ENCODE assay signal across 10 mouse cellular contexts in genomic region chr7:49635074-49635621, GRCm38 (mm10). TPM values are rescaled to one million over a fixed set of nuclear protein-coding genes. Genes with fewer than 3 reads are reported as not detected.
DNase-seq lines count a peak whose midpoint lies in the region; ATAC-seq and TF ChIP-seq lines count a peak whose summit lies in the region.
"Had no signal": no experiment of that assay in that cellular context is flagged by ENCODE, and none has a peak within 500 bp of the region (broad histone marks: within the 10 kb centered on the region; RNA-seq: fewer than 3 reads in every experiment).

No protein-coding gene starts in this region.

- 2% methylated on average over 35 of the region's 35 CpGs for WGBS in liver, embryonic 11.5 days
- under 1% methylated on average over 35 of the region's 35 CpGs for WGBS in hindbrain, postnatal 0 days
- WGBS in neural tube, embryonic 12.5 days: under 1% methylated on average over 35 of the region's 35 CpGs

- H3K27me3 ChIP-seq in liver, embryonic 11.5 days (replicated peaks; ENCODE audit: control insufficient read depth, insufficient read depth, low read length): peaks cover 97% of the 10 kb centered on the region
- peaks cover 80% of the 10 kb centered on the region for H3K27me3 ChIP-seq in hindbrain, postnatal 0 days (ENCODE audit: insufficient read depth, low read length)
- peaks cover 97% of the 10 kb centered on the region for H3K27me3 ChIP-seq in neural tube, embryonic 12.5 days (replicated peaks)

- H3K27ac ChIP-seq in liver, embryonic 11.5 days (ENCODE audit: low read depth, low read length): no peak overlapping the region
- H3K27ac ChIP-seq in hindbrain, postnatal 0 days: no peak overlapping the region
- no peak overlapping the region for H3K27ac ChIP-seq in neural tube, embryonic 12.5 days
- H3K27ac ChIP-seq: macrophage had no signal

- peaks cover 4% of the 10 kb centered on the region; the same call in 1 of the 2 replicates for H3K4me1 ChIP-seq in liver, embryonic 11.5 days (replicated peaks; ENCODE audit: control insufficient read depth, insufficient read depth, low read length)
- H3K4me1 ChIP-seq in hindbrain, postnatal 0 days (ENCODE audit: insufficient read depth, low read length): 0 out of 2 replicates have a peak, but pooled peaks cover 4% of the 10 kb centered on the region
- H3K4me1 ChIP-seq in neural tube, embryonic 12.5 days: peaks cover 22% of the 10 kb centered on the region; the same call in 1 of the 2 replicates

- H3K4me2 ChIP-seq in liver, embryonic 11.5 days: no peak overlapping the region
- H3K4me2 ChIP-seq in hindbrain, postnatal 0 days (ENCODE audit: low read depth, low read length): 0 out of 2 replicates have a peak overlapping the region, but pooled peaks have one; percentile 49
- H3K4me2 ChIP-seq in neural tube, embryonic 12.5 days (replicated peaks): peak overlapping the region; percentile 22; the same call in 1 of the 2 replicates

- H3K36me3 ChIP-seq in liver, embryonic 11.5 days (ENCODE audit: control insufficient read depth, insufficient read depth, low read length): no peaks in the 10 kb centered on the region
- H3K36me3 ChIP-seq in hindbrain, postnatal 0 days (ENCODE audit: insufficient read depth, low read length): no peaks in the 10 kb centered on the region
- no peaks in the 10 kb centered on the region for H3K36me3 ChIP-seq in neural tube, embryonic 12.5 days

- peak; percentile 41 for DNase-seq in liver, embryonic 11.5 days (ENCODE audit: low spot score)
- no peak for DNase-seq in liver
- DNase-seq in embryo, embryonic 11 days: peak; percentile 69
- DNase-seq in hindbrain, postnatal 0 days (ENCODE audit: low spot score): no peak
- no peak for DNase-seq in left cerebral cortex, postnatal 36 days (ENCODE audit: low spot score in 2 of 2)
- DNase-seq in layer of hippocampus, postnatal 36 days: no peak
- no peak for DNase-seq in thymus, adult 18-20 months

- no peaks in the 10 kb centered on the region for H3K9me3 ChIP-seq in liver, embryonic 11.5 days (ENCODE audit: control insufficient read depth, low read length)
- no peaks in the 10 kb centered on the region for H3K9me3 ChIP-seq in hindbrain, postnatal 0 days (ENCODE audit: low read length)
- H3K9me3 ChIP-seq in neural tube, embryonic 12.5 days: no peaks in the 10 kb centered on the region

- H3K4me3 ChIP-seq in liver, embryonic 11.5 days (ENCODE audit: low read depth, low read length): no peak overlapping the region
- H3K4me3 ChIP-seq in hindbrain, postnatal 0 days (ENCODE audit: low read length): peak overlapping the region; percentile 0; the same call in 1 of the 2 replicates
- H3K4me3 ChIP-seq in neural tube, embryonic 12.5 days: no peak overlapping the region

- H3K9ac ChIP-seq in liver, embryonic 11.5 days (ENCODE audit: low read depth, low read length): no peak overlapping the region
- no peak overlapping the region for H3K9ac ChIP-seq in hindbrain, postnatal 0 days (replicated peaks; ENCODE audit: low read length)
- no peak overlapping the region for H3K9ac ChIP-seq in neural tube, embryonic 12.5 days

- no peak for ATAC-seq in liver, embryonic 11.5 days (replicated peaks; ENCODE audit: low FRiP score)
- peak; percentile 7; the same call in 1 of the 2 replicates for ATAC-seq in hindbrain, postnatal 0 days
- ATAC-seq in neural tube, embryonic 12.5 days (ENCODE audit: low FRiP score, low read depth): peak; percentile 46

- intact Hi-C loops in left cerebral cortex, postnatal 36 days (cut with DNase I): loop anchor here (5.0 kb wide), 1 partner anchor 42 kb away; no protein-coding TSS in a partner anchor

- TF ChIP-seq CTCF in hindbrain, postnatal 0 days (IDR thresholded peaks at IDR 0.05; ENCODE audit: low read depth): no peak

RNA-seq across cellular contexts. Expression of gene Dbx1, which starts 1.5 kb away (rescaled TPM):
- polyA plus RNA-seq in liver, embryonic 11.5 days (2014; fragmentation: Nextera tagmentation; extraction: Ambion mirVana): 0.08 TPM in 1 of 2 replicates, not detected in the other
- 0.43 and 0.68 TPM in 2 replicates for total RNA-seq in hindbrain, postnatal 0 days (2014; rRNA removed)
- 0.53 and 0.59 TPM in 2 replicates for polyA plus RNA-seq in hindbrain, postnatal 0 days (2015; fragmentation: Nextera tagmentation; extraction: Ambion mirVana)
- polyA plus RNA-seq in neural tube, embryonic 12.5 days (2016; fragmentation: Nextera tagmentation; extraction: Ambion mirVana): 13.1 and 16.9 TPM in 2 replicates
- not detected for total RNA-seq in left cerebral cortex, postnatal 36 days (2021)
- total RNA-seq in layer of hippocampus, postnatal 36 days (2021): not detected
- polyA plus RNA-seq: macrophage; testis, adult 2 months had no signal

Comparison
In these comparisons a context has a peak if more than half of its experiments do, and no peak if none do; other contexts are left out.
1. DNase-seq: peak in liver, embryonic 11.5 days (single experiment) and embryo, embryonic 11 days (single experiment); none in liver (single experiment), hindbrain, postnatal 0 days (single experiment), left cerebral cortex, postnatal 36 days (0 of 2), layer of hippocampus, postnatal 36 days (0 of 2) and thymus, adult 18-20 months (0 of 2).